Mouse (Mus musculus): ENCODE results near the gene Sbno2. TPM values are rescaled to one million over a fixed set of nuclear protein-coding genes. Genes with fewer than 3 reads are reported as not detected.
A peak's percentile ranks its signal among the peaks of the same experiment; 100 is the strongest.

The Sbno2 gene
- polyA plus RNA-seq, 1 experiment from 2014 or later, result 10.7 TPM

- WGBS, result 59% methylated on average over 5 of the region's 5 CpGs
- H3K4me3 ChIP-seq (ENCODE audit: low read depth, low read length), result no peak overlapping the region
- no peak overlapping the region for H3K4me2 ChIP-seq (replicated peaks; ENCODE audit: low read depth)
- H3K27ac ChIP-seq (replicated peaks), result peak overlapping the region; percentile 49
- H3K36me3 ChIP-seq (ENCODE audit: control insufficient read depth, insufficient read depth, low read length), result no peaks in the 10 kb centered on the region
- TF ChIP-seq EP300 (optimal IDR thresholded peaks at IDR 0.05) (no peak), CTCF (IDR thresholded peaks at IDR 0.05; ENCODE audit: low read depth) (no peak)
- DNase-seq (ENCODE audit: low spot score) (no peak), ATAC-seq (ENCODE audit: low FRiP score, low TSS enrichment) (no peak)
- H3K9me3 ChIP-seq (ENCODE audit: control insufficient read depth, low read length), result no peaks in the 10 kb centered on the region
- H3K4me1 ChIP-seq (replicated peaks; ENCODE audit: control insufficient read depth, insufficient read depth), result peaks cover 11% of the 10 kb centered on the region
- no peak overlapping the region for H3K9ac ChIP-seq (ENCODE audit: low read length)
- H3K27me3 ChIP-seq (ENCODE audit: control insufficient read depth, insufficient read depth, low read length), result no peaks in the 10 kb centered on the region
Measured at GRCm38 (mm10) chr10:80098630-80099029, 6.7 kb downstream of the Sbno2 start.

GRCm38 (mm10) chr10:80097275-80097674 is 8.1 kb downstream of the Sbno2 start:
- ATAC-seq (ENCODE audit: low FRiP score, low TSS enrichment) (0 out of 2 replicates have a peak, but pooled peaks have one; percentile 6), DNase-seq (ENCODE audit: low spot score) (peak; percentile 68)
- no peaks in the 10 kb centered on the region for H3K27me3 ChIP-seq (ENCODE audit: control insufficient read depth, insufficient read depth, low read length)
- H3K9ac ChIP-seq (ENCODE audit: low read length), result no peak overlapping the region
- 0 out of 2 replicates have a peak overlapping the region, but pooled peaks have one; percentile 2 for H3K4me2 ChIP-seq (replicated peaks; ENCODE audit: low read depth)
- H3K27ac ChIP-seq (replicated peaks), result no peak overlapping the region
- no peaks in the 10 kb centered on the region for H3K9me3 ChIP-seq (ENCODE audit: control insufficient read depth, low read length)
- H3K4me3 ChIP-seq (ENCODE audit: low read depth, low read length), result no peak overlapping the region
- peaks cover 14% of the 10 kb centered on the region for H3K4me1 ChIP-seq (replicated peaks; ENCODE audit: control insufficient read depth, insufficient read depth)
- WGBS, result 12% methylated on average over 5 of the region's 7 CpGs
- no peak for TF ChIP-seq EP300 (optimal IDR thresholded peaks at IDR 0.05)
- TF ChIP-seq CTCF (IDR thresholded peaks at IDR 0.05; ENCODE audit: low read depth), result no peak
- H3K36me3 ChIP-seq (ENCODE audit: control insufficient read depth, insufficient read depth, low read length), result no peaks in the 10 kb centered on the region

GRCm38 (mm10) chr10:80095547-80095946 is 9.8 kb downstream of the Sbno2 start:
- Histone ChIP-seq H3K9ac (ENCODE audit: low read length) (no peak overlapping the region), H3K4me1 (replicated peaks; ENCODE audit: control insufficient read depth, insufficient read depth) (peaks cover 12% of the 10 kb centered on the region), H3K27ac (replicated peaks) (no peak overlapping the region), H3K36me3 (ENCODE audit: control insufficient read depth, insufficient read depth, low read length) (no peaks in the 10 kb centered on the region), H3K4me2 (replicated peaks; ENCODE audit: low read depth) (no peak overlapping the region), H3K27me3 (ENCODE audit: control insufficient read depth, insufficient read depth, low read length) (no peaks in the 10 kb centered on the region), H3K9me3 (ENCODE audit: control insufficient read depth, low read length) (no peaks in the 10 kb centered on the region), H3K4me3 (ENCODE audit: low read depth, low read length) (no peak overlapping the region)
- no peak for TF ChIP-seq CTCF (IDR thresholded peaks at IDR 0.05; ENCODE audit: low read depth)
- no peak for TF ChIP-seq EP300 (optimal IDR thresholded peaks at IDR 0.05)
- ATAC-seq (ENCODE audit: low FRiP score, low TSS enrichment), result no peak
- 72% methylated on average over 5 of the region's 5 CpGs for WGBS
- no peak for DNase-seq (ENCODE audit: low spot score)

GRCm38 (mm10) chr10:80094684-80095083 is 10.7 kb downstream of the Sbno2 start:
- DNase-seq (ENCODE audit: low spot score) (no peak), ATAC-seq (ENCODE audit: low FRiP score, low TSS enrichment) (no peak)
- Histone ChIP-seq H3K4me3 (ENCODE audit: low read depth, low read length) (no peak overlapping the region), H3K36me3 (ENCODE audit: control insufficient read depth, insufficient read depth, low read length) (no peaks in the 10 kb centered on the region), H3K27me3 (ENCODE audit: control insufficient read depth, insufficient read depth, low read length) (no peaks in the 10 kb centered on the region), H3K4me1 (replicated peaks; ENCODE audit: control insufficient read depth, insufficient read depth) (peaks cover 9% of the 10 kb centered on the region), H3K4me2 (replicated peaks; ENCODE audit: low read depth) (no peak overlapping the region), H3K27ac (replicated peaks) (no peak overlapping the region), H3K9ac (ENCODE audit: low read length) (no peak overlapping the region), H3K9me3 (ENCODE audit: control insufficient read depth, low read length) (no peaks in the 10 kb centered on the region)
- TF ChIP-seq CTCF (IDR thresholded peaks at IDR 0.05; ENCODE audit: low read depth) (no peak), EP300 (optimal IDR thresholded peaks at IDR 0.05) (no peak)
- whole genome bisulfite sequencing, result 74% methylated on average over 3 of the region's 3 CpGs

- 87% methylated on average over 6 of the region's 6 CpGs for WGBS
- peaks cover 9% of the 10 kb centered on the region for H3K4me1 ChIP-seq (replicated peaks; ENCODE audit: control insufficient read depth, insufficient read depth)
- no peak for TF ChIP-seq CTCF (IDR thresholded peaks at IDR 0.05; ENCODE audit: low read depth)
- H3K9me3 ChIP-seq (ENCODE audit: control insufficient read depth, low read length), result no peaks in the 10 kb centered on the region
- no peak for ATAC-seq (ENCODE audit: low FRiP score, low TSS enrichment)
- H3K9ac ChIP-seq (ENCODE audit: low read length), result no peak overlapping the region
- H3K4me3 ChIP-seq (ENCODE audit: low read depth, low read length), result no peak overlapping the region
- H3K27me3 ChIP-seq (ENCODE audit: control insufficient read depth, insufficient read depth, low read length), result no peaks in the 10 kb centered on the region
- no peak overlapping the region for H3K27ac ChIP-seq (replicated peaks)
- no peaks in the 10 kb centered on the region for H3K36me3 ChIP-seq (ENCODE audit: control insufficient read depth, insufficient read depth, low read length)
- no peak overlapping the region for H3K4me2 ChIP-seq (replicated peaks; ENCODE audit: low read depth)
- no peak for DNase-seq (ENCODE audit: low spot score)
Measured at GRCm38 (mm10) chr10:80094085-80094484, 11.3 kb downstream of the Sbno2 start.

GRCm38 (mm10) chr10:80092690-80093089 is 12.7 kb downstream of the Sbno2 start:
- H3K4me3 ChIP-seq (ENCODE audit: low read depth, low read length), result no peak overlapping the region
- 50% methylated on average over 5 of the region's 5 CpGs for WGBS
- H3K4me2 ChIP-seq (replicated peaks; ENCODE audit: low read depth), result no peak overlapping the region
- no peaks in the 10 kb centered on the region for H3K36me3 ChIP-seq (ENCODE audit: control insufficient read depth, insufficient read depth, low read length)
- H3K9ac ChIP-seq (ENCODE audit: low read length), result no peak overlapping the region
- no peaks in the 10 kb centered on the region for H3K27me3 ChIP-seq (ENCODE audit: control insufficient read depth, insufficient read depth, low read length)
- no peaks in the 10 kb centered on the region for H3K9me3 ChIP-seq (ENCODE audit: control insufficient read depth, low read length)
- ATAC-seq (ENCODE audit: low FRiP score, low TSS enrichment) (no peak), DNase-seq (ENCODE audit: low spot score) (no peak)
- no peak overlapping the region for H3K27ac ChIP-seq (replicated peaks)
- peaks cover 9% of the 10 kb centered on the region for H3K4me1 ChIP-seq (replicated peaks; ENCODE audit: control insufficient read depth, insufficient read depth)
- TF ChIP-seq EP300 (optimal IDR thresholded peaks at IDR 0.05) (no peak), CTCF (IDR thresholded peaks at IDR 0.05; ENCODE audit: low read depth) (no peak)

Measured in stomach, postnatal 0 days (tissue).